Mouse (Mus musculus): Measurements from ENCODE around the gene Map6. TPM values are rescaled to one million over a fixed set of nuclear protein-coding genes. Genes with fewer than 3 reads are reported as not detected.

The Map6 gene
- total and polyA plus RNA-seq, 2 experiments from 2014 or later, result 111 to 292 TPM

DNA sequence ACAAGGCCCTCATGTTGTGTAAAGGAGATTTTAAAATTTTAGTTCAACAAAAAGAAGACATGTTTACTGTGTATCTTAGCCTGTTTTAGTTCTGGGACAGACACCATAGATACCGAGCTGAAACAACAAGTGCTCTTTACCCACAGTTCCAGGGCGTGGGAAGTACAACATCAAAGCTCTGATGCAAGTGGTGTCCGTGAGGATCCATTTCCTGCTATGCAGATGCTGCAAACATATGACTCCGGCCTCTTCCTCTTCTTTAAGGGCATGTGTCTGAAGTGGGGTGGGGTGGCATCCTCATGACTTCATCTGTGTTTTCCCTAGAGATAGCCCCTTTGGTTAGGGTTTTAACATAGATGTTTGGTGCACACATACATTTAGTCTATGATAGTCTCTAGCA lies 3.7 kb upstream of the Map6 start:
- H3K36me3 ChIP-seq (ENCODE audit: insufficient read depth, low read length), result no peaks in the 10 kb centered on the region
- WGBS, result 70% methylated on average over 4 of the region's 4 CpGs

DNA sequence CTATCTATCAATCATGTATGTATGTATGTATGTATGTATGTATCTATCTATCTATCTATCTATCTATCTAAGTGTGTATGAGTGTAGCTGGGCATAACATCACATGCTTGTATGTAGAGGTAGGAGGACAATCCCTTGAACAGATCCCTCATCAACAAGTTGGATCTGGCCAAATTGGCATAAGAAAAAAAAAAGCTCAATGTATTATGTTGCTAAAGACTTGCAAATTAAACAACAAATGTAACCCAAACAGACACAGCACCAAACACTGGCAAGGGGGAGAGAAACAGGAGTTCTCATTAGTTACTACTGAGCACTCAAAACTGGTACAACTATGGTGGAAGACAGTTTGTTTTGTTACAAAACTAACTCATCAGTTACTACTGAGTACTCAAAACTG lies 2.6 kb upstream of the Map6 start:
- Histone ChIP-seq H3K4me1 (ENCODE audit: insufficient read depth, low read length) (no peaks in the 10 kb centered on the region), H3K27ac (no peak overlapping the region), H3K9ac (replicated peaks; ENCODE audit: low read length) (no peak overlapping the region), H3K9me3 (ENCODE audit: low read length) (no peaks in the 10 kb centered on the region), H3K36me3 (ENCODE audit: insufficient read depth, low read length) (no peaks in the 10 kb centered on the region), H3K27me3 (ENCODE audit: insufficient read depth, low read length) (no peaks in the 10 kb centered on the region; the same call in 1 of the 2 replicates), H3K4me2 (ENCODE audit: low read depth, low read length) (no peak overlapping the region), H3K4me3 (ENCODE audit: low read length) (no peak overlapping the region)
- no peak for DNase-seq (ENCODE audit: low spot score)
- no peak for ATAC-seq
- no peak for TF ChIP-seq CTCF (IDR thresholded peaks at IDR 0.05; ENCODE audit: low read depth)

More for the DNA sequence above, 3.7 kb upstream of the Map6 start:
- H3K27me3 ChIP-seq (ENCODE audit: insufficient read depth, low read length), result no peaks in the 10 kb centered on the region; the same call in 1 of the 2 replicates
- H3K4me1 ChIP-seq (ENCODE audit: insufficient read depth, low read length), result no peaks in the 10 kb centered on the region
- no peak overlapping the region for H3K9ac ChIP-seq (replicated peaks; ENCODE audit: low read length)
- no peak overlapping the region for H3K4me2 ChIP-seq (ENCODE audit: low read depth, low read length)
- ATAC-seq (no peak), DNase-seq (ENCODE audit: low spot score) (no peak)
- H3K27ac ChIP-seq, result no peak overlapping the region
- TF ChIP-seq CTCF (IDR thresholded peaks at IDR 0.05; ENCODE audit: low read depth), result no peak
- no peaks in the 10 kb centered on the region for H3K9me3 ChIP-seq (ENCODE audit: low read length)
- no peak overlapping the region for H3K4me3 ChIP-seq (ENCODE audit: low read length)

DNA sequence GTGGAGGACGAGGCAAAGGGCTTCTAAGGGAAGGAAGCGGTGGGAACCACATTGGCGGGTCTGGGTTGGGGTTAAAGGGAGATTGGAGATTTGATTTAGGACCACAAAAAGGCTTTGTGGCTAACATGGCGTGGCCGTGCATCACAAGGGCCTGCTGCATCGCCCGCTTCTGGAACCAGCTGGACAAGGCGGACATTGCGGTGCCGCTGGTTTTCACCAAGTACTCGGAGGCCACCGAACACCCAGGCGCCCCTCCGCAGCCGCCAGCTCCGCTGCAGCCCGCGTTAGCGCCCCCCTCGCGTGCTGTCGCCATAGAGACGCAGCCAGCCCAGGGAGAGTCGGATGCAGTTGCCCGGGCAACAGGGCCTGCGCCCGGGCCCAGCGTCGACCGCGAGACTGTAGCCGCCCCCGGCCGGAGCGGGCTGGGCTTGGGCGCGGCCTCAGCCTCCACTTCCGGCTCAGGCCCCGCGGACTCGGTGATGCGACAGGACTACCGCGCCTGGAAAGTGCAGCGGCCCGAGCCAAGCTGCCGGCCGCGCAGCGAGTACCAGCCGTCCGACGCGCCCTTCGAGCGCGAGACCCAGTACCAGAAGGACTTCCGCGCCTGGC lies 754 bp downstream of the Map6 start:
- H3K9ac ChIP-seq (replicated peaks; ENCODE audit: low read length), result peak overlapping the region; percentile 86
- H3K4me2 ChIP-seq (ENCODE audit: low read depth, low read length), result peak overlapping the region; percentile 92
- peak overlapping the region; percentile 94 for H3K27ac ChIP-seq
- WGBS, result under 1% methylated on average over 53 of the region's 59 CpGs
- ATAC-seq, result peak; percentile 89
- no peaks in the 10 kb centered on the region; the same call in 1 of the 2 replicates for H3K27me3 ChIP-seq (ENCODE audit: insufficient read depth, low read length)
- no peak for TF ChIP-seq CTCF (IDR thresholded peaks at IDR 0.05; ENCODE audit: low read depth)
- no peaks in the 10 kb centered on the region for H3K9me3 ChIP-seq (ENCODE audit: low read length)
- no peaks in the 10 kb centered on the region; the same call in 1 of the 2 replicates for H3K4me1 ChIP-seq (ENCODE audit: insufficient read depth, low read length)
- no peaks in the 10 kb centered on the region for H3K36me3 ChIP-seq (ENCODE audit: insufficient read depth, low read length)
- DNase-seq (ENCODE audit: low spot score), result peak; percentile 93
- peak overlapping the region; percentile 85 for H3K4me3 ChIP-seq (ENCODE audit: low read length)

DNA sequence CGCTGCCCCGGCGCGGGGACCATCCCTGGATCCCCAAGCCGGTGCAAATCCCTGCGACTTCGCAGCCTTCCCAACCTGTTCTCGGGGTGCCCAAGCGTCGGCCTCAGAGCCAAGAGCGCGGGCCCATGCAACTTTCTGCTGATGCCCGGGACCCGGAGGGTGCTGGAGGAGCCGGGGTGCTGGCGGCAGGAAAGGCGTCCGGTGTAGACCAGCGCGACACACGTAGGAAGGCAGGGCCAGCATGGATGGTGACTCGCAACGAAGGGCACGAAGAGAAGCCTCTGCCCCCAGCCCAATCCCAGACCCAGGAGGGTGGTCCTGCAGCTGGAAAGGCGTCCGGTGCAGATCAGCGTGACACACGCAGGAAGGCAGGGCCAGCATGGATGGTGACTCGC lies 1.3 kb downstream of the Map6 start:
- peak; percentile 18 for ATAC-seq
- under 1% methylated on average over 29 of the region's 29 CpGs for WGBS
- no peak for TF ChIP-seq CTCF (IDR thresholded peaks at IDR 0.05; ENCODE audit: low read depth)
- Histone ChIP-seq H3K9me3 (ENCODE audit: low read length) (no peaks in the 10 kb centered on the region), H3K27me3 (ENCODE audit: insufficient read depth, low read length) (no peaks in the 10 kb centered on the region; the same call in 1 of the 2 replicates), H3K4me2 (ENCODE audit: low read depth, low read length) (peak overlapping the region; percentile 92), H3K36me3 (ENCODE audit: insufficient read depth, low read length) (no peaks in the 10 kb centered on the region), H3K27ac (peak overlapping the region; percentile 94), H3K4me1 (ENCODE audit: insufficient read depth, low read length) (peaks cover 5% of the 10 kb centered on the region; the same call in 1 of the 2 replicates), H3K9ac (replicated peaks; ENCODE audit: low read length) (peak overlapping the region; percentile 86), H3K4me3 (ENCODE audit: low read length) (peak overlapping the region; percentile 85)
- DNase-seq (ENCODE audit: low spot score), result no peak

DNA sequence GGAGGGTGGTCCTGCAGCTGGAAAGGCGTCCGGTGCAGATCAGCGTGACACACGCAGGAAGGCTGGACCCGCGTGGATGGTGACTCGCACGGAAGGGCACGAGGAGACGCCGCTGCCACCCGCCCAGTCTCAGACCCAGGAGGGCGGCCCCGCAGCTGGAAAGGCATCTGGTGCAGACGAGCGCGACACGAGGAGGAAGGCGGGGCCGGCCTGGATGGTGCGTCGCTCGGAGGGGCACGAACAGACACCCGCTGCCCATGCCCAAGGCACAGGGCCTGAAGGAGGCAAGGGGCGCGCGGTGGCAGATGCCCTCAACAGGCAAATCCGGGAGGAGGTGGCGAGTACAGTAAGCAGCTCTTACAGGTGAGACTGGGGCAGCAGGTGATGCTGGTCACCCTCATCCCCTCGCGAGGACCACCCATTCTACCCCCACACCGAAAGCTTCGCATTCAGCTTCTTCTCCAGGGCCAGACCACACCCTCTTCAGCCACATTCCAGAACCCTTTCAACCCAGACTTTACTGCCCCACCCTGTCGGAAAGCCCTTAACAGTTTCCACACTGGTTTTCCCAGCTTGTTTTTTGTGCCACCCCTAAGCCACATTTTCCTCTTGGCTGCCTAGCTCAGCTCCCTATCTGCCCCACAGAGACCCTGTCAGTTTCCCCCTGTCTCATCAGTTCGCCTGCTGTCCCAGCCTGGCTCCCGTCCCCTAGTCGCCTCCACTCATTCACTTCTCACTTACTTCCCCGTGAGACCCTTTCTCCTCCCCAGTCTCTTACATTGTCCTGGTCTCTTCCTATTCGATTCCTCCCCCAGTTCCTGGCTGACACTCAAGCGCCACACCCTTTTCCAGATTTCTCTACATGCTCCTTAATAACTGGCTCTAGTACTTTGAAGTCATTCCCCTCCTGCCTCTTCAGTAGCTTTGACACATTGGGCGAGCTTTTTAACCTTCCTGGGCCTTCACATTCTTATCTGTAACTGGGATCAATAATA lies 2.0 kb downstream of the Map6 start:
- 4% methylated on average over 42 of the region's 42 CpGs for WGBS
- ATAC-seq (peak; percentile 22; the same call in 1 of the 2 replicates), DNase-seq (ENCODE audit: low spot score) (peak; percentile 37)
- TF ChIP-seq CTCF (IDR thresholded peaks at IDR 0.05; ENCODE audit: low read depth), result no peak
- Histone ChIP-seq H3K4me3 (ENCODE audit: low read length) (peak overlapping the region; percentile 85), H3K36me3 (ENCODE audit: insufficient read depth, low read length) (no peaks in the 10 kb centered on the region), H3K27me3 (ENCODE audit: insufficient read depth, low read length) (no peaks in the 10 kb centered on the region; the same call in 1 of the 2 replicates), H3K9ac (replicated peaks; ENCODE audit: low read length) (peak overlapping the region; percentile 86), H3K4me1 (ENCODE audit: insufficient read depth, low read length) (peaks cover 9% of the 10 kb centered on the region; the same call in 1 of the 2 replicates), H3K27ac (peak overlapping the region; percentile 94; the same call in 1 of the 2 replicates), H3K9me3 (ENCODE audit: low read length) (no peaks in the 10 kb centered on the region), H3K4me2 (ENCODE audit: low read depth, low read length) (peak overlapping the region; percentile 92)

DNA sequence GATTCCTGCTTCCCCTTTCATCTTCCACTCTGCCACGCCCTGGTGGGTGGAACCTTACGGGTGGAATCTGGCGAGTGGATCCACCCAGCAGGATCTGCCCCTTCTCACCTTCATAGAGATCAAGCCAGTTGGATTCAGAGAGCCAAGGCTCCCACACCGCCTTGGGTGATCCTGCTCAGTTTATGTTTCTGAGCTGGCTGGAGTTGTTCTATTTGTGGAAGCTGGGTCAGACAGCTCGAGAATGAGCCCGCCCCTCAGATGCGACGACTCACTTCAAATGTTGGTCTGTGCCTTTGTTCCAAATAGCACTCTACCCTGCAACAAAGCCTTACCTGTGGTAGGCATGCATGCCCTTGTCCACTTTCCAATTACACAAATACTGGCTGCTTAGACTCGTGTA lies 4.4 kb downstream of the Map6 start:
- DNase-seq (ENCODE audit: low spot score), result no peak
- WGBS, result 29% methylated on average over 9 of the region's 9 CpGs

More for the DNA sequence above, 4.4 kb downstream of the Map6 start:
- no peaks in the 10 kb centered on the region for H3K9me3 ChIP-seq (ENCODE audit: low read length)
- peak overlapping the region; percentile 92 for H3K4me2 ChIP-seq (ENCODE audit: low read depth, low read length)
- ATAC-seq, result no peak
- peaks cover 9% of the 10 kb centered on the region; the same call in 1 of the 2 replicates for H3K4me1 ChIP-seq (ENCODE audit: insufficient read depth, low read length)
- no peak overlapping the region for H3K27ac ChIP-seq
- no peaks in the 10 kb centered on the region for H3K36me3 ChIP-seq (ENCODE audit: insufficient read depth, low read length)
- H3K9ac ChIP-seq (replicated peaks; ENCODE audit: low read length), result peak overlapping the region; percentile 28; the same call in 1 of the 2 replicates
- no peaks in the 10 kb centered on the region for H3K27me3 ChIP-seq (ENCODE audit: insufficient read depth, low read length)
- peak overlapping the region; percentile 85 for H3K4me3 ChIP-seq (ENCODE audit: low read length)
- TF ChIP-seq CTCF (IDR thresholded peaks at IDR 0.05; ENCODE audit: low read depth), result no peak

Data from hindbrain, postnatal 0 days (tissue).